Mouse (Mus musculus) embryonic facial prominence, embryonic 13.5 days (tissue): ENCODE measurements around the gene Gfm1. TPM values are rescaled to one million over a fixed set of nuclear protein-coding genes. Genes with fewer than 3 reads are reported as not detected.

Experiments used
- ATAC-seq: fragments of 200-750 bp; cut with Nextera tagmentation; 2 replicates; pipeline ENCODE4 v1.8.0; 2017; ENCODE audit warnings: low read depth; ENCODE audit not compliant: insufficient number of reproducible peaks, insufficient read depth, low FRiP score, low TSS enrichment
- H3K27ac ChIP-seq: fragments of 300-500 bp; sonication (generic); 2 replicates; pipeline ENCODE4 v1.5.1; 2015; ENCODE audit warnings: moderate library complexity, mild to moderate bottlenecking, inconsistent platforms
- H3K27me3 ChIP-seq: fragments of 300-500 bp; sonication (generic); 2 replicates; pipeline ENCODE4 v1.6.1; 2015; ENCODE audit warnings: mild to moderate bottlenecking, inconsistent platforms
- H3K36me3 ChIP-seq: fragments of 300-500 bp; sonication (generic); 2 replicates; pipeline ENCODE4 v1.6.1; 2015; ENCODE audit warnings: mild to moderate bottlenecking, inconsistent platforms
- H3K4me1 ChIP-seq: fragments of 300-500 bp; sonication (generic); 2 replicates; pipeline ENCODE4 v1.6.1; 2015; ENCODE audit warnings: inconsistent platforms
- H3K4me2 ChIP-seq: fragments of 300-500 bp; sonication (generic); 2 replicates; pipeline ENCODE4 v1.6.1; 2015; ENCODE audit warnings: moderate library complexity, mild to moderate bottlenecking, inconsistent platforms
- H3K4me3 ChIP-seq: fragments of 300-500 bp; sonication (generic); 2 replicates; pipeline ENCODE4 v1.5.1; 2015; ENCODE audit warnings: mild to moderate bottlenecking, inconsistent platforms
- H3K9ac ChIP-seq: fragments of 300-500 bp; sonication (generic); 2 replicates; pipeline ENCODE4 v1.6.1; 2015; ENCODE audit warnings: mild to moderate bottlenecking, inconsistent platforms
- H3K9me3 ChIP-seq: fragments of 300-500 bp; sonication (generic); 2 replicates; pipeline ENCODE4 v1.6.1; 2016; ENCODE audit warnings: inconsistent platforms
- WGBS: fragments of 180-500 bp; shearing (Covaris S2); methylation state at CpG from one replicate; pipeline ENCODE4 v1.1.7; 2015; ENCODE audit warnings: mixed read lengths; 5-methylcytosine and 5-hydroxymethylcytosine counted together
- polyA plus RNA-seq: library from polyadenylated mRNA; unstranded; fragments of >200 nt; fragmentation: Nextera tagmentation; extraction: Ambion mirVana; gene quantifications from 2 replicates; pipeline ENCODE4 v1.2.1, GENCODE M21; 2015

Gene Gfm1
- polyA plus RNA-seq, 1 experiment from 2014 or later, result 37.7 TPM

DNA sequence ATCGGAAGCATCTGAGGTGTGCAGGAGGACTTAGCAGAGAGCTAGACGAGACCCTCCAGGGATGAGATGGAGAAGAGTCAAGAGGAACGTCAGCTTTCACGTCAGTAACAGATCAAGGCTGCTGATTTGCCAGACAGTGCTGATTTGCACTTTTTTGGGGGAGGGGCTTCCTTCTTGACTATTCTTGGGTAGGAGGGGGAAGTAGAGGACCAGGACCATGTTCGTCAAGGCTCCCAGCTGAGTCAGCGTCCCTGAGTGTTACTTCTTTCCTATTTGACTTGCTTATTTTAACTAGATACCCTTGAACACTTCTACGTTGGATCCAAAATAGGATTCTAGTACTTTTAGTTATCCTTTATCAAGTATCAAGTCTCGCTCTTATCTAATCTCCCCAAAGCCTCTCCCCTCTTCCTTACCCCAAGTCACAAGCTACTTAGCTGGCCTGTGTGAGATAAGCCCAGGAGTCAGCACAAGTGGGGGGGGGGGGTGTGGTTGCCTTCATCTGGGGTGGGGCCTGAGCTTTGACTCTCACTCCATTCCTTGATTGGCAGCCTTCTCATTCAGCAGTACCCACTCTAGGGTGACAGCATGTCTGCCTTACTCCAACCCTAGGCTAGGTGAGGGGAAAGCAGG, 69.0 kb downstream of the Gfm1 start:
- Histone ChIP-seq H3K36me3 (no peaks in the 10 kb centered on the region), H3K4me1 (0 out of 2 replicates have a peak, but pooled peaks cover 1% of the 10 kb centered on the region), H3K4me2 (no peak overlapping the region), H3K9me3 (no peaks in the 10 kb centered on the region), H3K4me3 (no peak overlapping the region), H3K27ac (no peak overlapping the region), H3K9ac (no peak overlapping the region), H3K27me3 (no peaks in the 10 kb centered on the region)
- ATAC-seq, result no peak
- 91% methylated on average over 8 of the region's 8 CpGs for WGBS

DNA sequence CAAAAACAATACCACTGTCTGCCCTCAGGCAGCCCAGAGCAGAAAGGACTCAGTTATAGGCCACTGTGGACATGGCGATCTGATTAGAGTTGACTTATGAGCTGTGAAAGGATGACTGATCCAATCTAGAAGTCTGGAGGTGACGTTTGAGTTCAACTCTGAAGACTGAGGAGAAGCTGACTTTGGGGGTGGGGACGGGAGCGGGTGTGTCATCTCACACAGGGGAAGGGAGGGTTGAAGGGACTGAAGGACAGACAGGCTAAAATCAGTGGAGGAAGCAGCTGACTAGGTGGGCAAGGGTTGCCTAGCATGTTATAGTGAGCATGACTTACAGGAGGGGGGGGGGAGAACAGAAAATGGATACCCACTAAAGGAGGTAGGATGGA, 69.5 kb downstream of the Gfm1 start:
- no peaks in the 10 kb centered on the region for H3K9me3 ChIP-seq
- H3K9ac ChIP-seq, result no peak overlapping the region
- H3K4me2 ChIP-seq, result no peak overlapping the region
- no peak overlapping the region for H3K4me3 ChIP-seq
- no peaks in the 10 kb centered on the region for H3K36me3 ChIP-seq
- WGBS, result 88% methylated on average over 4 of the region's 4 CpGs
- ATAC-seq, result no peak
- no peak overlapping the region for H3K27ac ChIP-seq
- H3K27me3 ChIP-seq, result no peaks in the 10 kb centered on the region
- H3K4me1 ChIP-seq, result 0 out of 2 replicates have a peak, but pooled peaks cover 6% of the 10 kb centered on the region

DNA sequence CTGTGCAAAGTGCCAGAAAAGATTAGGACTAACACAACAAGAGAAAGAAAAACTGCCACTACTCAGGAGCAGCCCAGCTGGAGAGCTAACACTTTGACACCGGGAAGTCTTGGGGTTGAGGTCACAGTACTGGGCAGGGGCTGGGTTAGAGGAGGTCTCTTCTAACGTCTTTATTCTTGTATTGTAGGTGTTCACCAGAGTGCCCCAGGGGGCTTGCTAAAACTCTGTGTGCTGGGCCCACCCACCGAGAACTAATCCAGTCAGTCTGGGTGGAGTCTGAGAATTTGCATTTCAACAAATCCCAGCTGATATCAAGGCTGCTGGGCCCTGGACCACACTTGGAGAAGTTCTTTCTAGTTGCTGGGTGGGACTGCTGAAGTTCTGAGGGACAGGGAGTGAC, 74.0 kb downstream of the Gfm1 start:
- Histone ChIP-seq H3K27ac (no peak overlapping the region), H3K27me3 (no peaks in the 10 kb centered on the region), H3K4me1 (peaks cover 12% of the 10 kb centered on the region), H3K9me3 (no peaks in the 10 kb centered on the region), H3K4me3 (no peak overlapping the region), H3K9ac (no peak overlapping the region), H3K36me3 (no peaks in the 10 kb centered on the region), H3K4me2 (no peak overlapping the region)
- 4% methylated on average over 3 of the region's 3 CpGs for WGBS
- ATAC-seq, result no peak

DNA sequence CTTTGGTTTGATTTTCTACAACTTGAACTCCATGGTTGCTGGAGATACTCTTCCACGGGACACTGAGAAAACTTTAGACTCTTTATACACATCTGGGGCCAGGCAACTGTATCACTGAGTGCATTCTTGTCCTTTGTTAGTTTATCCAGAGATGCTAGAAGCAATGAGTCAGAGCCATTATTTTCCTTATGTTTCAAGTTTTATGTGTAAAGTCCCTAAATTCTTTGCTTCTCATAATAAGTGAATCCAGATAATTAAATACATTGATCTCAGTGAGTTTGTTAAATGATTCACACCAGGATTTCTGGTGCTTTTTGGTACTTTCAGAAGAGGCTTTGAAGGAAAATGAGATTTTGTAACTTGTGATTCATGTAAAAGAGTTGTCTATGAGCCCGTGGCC, 75.4 kb downstream of the Gfm1 start:
- H3K27me3 ChIP-seq, result no peaks in the 10 kb centered on the region
- no peak overlapping the region for H3K27ac ChIP-seq
- peaks cover 12% of the 10 kb centered on the region for H3K4me1 ChIP-seq
- no peak overlapping the region for H3K4me3 ChIP-seq
- H3K36me3 ChIP-seq, result no peaks in the 10 kb centered on the region
- H3K9ac ChIP-seq, result no peak overlapping the region
- WGBS, result 54% methylated on average over 2 of the region's 2 CpGs
- H3K4me2 ChIP-seq, result no peak overlapping the region
- H3K9me3 ChIP-seq, result no peaks in the 10 kb centered on the region
- ATAC-seq, result no peak

DNA sequence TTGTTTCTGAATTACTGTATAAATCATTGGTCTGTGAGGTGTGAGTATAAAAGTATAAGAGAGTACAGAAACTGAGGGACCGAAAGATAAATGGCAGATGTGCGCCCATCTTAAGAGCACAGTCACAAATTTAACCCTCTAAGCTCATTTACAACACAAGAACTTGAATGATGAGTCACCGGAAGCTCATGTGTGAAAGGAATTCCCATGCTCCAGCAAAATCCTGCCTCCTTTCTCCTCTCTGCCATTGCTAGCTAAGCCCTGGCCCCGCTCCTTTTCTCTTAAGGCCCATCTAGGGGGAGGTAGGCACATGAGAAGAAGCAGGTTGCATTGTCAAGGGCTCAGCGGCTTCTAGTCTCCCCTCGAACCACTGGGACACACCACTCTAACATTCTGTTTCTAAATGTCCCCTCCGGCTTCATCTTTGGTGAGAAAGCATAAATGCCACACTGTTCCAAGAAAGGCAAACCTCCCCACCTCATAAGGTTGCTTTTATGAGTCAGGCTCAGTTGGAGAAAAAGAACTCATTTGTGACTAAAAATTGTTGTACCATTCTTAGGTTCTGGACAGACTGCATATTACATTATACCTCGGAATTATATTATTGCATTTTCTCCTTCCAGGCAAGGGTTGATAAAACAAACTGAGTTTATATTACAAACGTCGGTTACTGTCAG, 78.5 kb downstream of the Gfm1 start:
- Histone ChIP-seq H3K36me3 (no peaks in the 10 kb centered on the region), H3K4me1 (peaks cover 12% of the 10 kb centered on the region), H3K9me3 (no peaks in the 10 kb centered on the region), H3K27me3 (peaks cover 12% of the 10 kb centered on the region), H3K9ac (no peak overlapping the region), H3K4me2 (no peak overlapping the region), H3K27ac (no peak overlapping the region), H3K4me3 (no peak overlapping the region)
- ATAC-seq, result no peak
- 69% methylated on average over 10 of the region's 10 CpGs for WGBS

DNA sequence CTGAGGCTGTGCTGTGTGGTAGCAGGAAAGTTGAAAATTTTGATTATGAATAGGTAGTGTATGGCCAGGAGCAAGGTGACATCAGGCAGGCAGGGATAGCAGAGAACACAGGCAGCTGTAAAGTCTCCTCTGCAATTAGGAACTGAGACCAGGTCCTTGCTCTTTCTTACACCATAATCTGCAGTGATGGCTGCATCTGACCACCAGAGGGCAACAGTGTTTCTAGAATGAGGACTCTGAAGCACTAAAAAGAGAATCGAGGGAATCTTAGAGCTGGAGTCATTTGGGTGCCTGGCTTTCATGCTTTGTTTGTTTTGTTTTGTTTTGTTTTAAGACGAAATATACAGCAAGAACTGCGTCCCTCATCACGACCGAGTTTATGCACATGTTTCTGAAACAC, 82.9 kb downstream of the Gfm1 start:
- Histone ChIP-seq H3K9ac (no peak overlapping the region), H3K9me3 (no peaks in the 10 kb centered on the region), H3K4me3 (no peak overlapping the region), H3K36me3 (no peaks in the 10 kb centered on the region), H3K27ac (no peak overlapping the region), H3K27me3 (peaks cover 55% of the 10 kb centered on the region), H3K4me2 (no peak overlapping the region), H3K4me1 (peaks cover 9% of the 10 kb centered on the region)
- ATAC-seq, result no peak
- WGBS, result 4% methylated on average over 5 of the region's 5 CpGs

DNA sequence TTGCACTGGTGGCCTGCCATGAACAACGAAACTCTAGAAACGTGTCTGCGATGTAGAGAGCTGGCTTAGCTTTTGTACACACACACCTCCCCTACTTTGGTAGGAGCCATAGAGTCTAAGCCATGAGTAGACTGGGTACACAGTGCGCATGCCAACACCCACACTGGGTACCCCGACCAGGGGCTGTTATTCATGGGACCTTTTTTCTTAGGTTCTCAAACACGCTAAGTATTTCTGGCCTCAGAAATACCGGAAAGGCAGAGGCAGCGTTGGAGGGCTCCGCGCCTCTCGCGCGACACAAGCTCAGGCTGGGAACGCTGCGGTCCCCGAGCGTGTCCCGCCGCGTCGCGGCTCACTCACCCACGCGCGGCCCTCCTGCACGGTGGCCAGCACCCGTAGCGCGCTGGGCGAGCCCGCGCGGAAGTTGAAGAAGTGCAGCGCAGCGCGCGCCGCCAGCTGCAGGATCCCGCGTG, 84.9 kb downstream of the Gfm1 start:
- peak overlapping the region; percentile 100 for H3K4me2 ChIP-seq
- peak overlapping the region; percentile 61 for H3K4me3 ChIP-seq
- H3K4me1 ChIP-seq, result peaks cover 5% of the 10 kb centered on the region
- no peaks in the 10 kb centered on the region for H3K9me3 ChIP-seq
- peak overlapping the region; percentile 76 for H3K9ac ChIP-seq
- H3K27me3 ChIP-seq, result peaks cover 70% of the 10 kb centered on the region
- H3K27ac ChIP-seq, result no peak overlapping the region
- no peak for ATAC-seq
- WGBS, result 5% methylated on average over 40 of the region's 40 CpGs
- H3K36me3 ChIP-seq, result no peaks in the 10 kb centered on the region

DNA sequence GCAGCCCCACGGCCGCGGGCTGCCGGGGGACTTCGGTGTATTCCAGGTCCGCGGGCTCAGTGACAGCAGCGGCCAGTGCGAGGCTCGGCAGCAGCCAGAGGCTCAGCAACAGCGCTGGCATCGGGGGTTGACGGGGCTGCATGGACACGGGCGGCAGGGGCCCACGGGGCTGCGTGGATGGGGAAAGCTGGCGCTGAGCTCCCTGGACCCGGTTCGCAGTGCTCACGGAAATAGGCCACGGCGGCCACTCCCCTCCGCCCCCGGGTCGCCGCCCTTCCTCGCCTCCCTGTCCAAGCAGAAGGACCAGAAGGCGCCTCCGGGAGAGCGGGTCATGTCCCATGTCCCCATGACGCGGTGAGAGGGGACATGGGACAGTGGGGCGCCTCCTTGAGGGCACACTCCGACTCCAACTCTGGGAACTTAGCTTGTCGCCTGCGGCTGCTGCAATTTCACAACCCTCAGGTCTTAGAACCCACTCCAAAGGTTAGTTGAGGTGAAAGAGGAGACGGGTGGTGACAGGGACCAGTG, 85.4 kb downstream of the Gfm1 start, which contains the start of gene Rarres1:
Rarres1 (minus strand) TSS at position 250 of the 528 bp plus-strand sequence.
- WGBS, result 2% methylated on average over 38 of the region's 38 CpGs
- no peak within 1 kb of the TSS for H3K27ac ChIP-seq
- ATAC-seq, result no peak; the same call in 1 of the 2 replicates

DNA sequence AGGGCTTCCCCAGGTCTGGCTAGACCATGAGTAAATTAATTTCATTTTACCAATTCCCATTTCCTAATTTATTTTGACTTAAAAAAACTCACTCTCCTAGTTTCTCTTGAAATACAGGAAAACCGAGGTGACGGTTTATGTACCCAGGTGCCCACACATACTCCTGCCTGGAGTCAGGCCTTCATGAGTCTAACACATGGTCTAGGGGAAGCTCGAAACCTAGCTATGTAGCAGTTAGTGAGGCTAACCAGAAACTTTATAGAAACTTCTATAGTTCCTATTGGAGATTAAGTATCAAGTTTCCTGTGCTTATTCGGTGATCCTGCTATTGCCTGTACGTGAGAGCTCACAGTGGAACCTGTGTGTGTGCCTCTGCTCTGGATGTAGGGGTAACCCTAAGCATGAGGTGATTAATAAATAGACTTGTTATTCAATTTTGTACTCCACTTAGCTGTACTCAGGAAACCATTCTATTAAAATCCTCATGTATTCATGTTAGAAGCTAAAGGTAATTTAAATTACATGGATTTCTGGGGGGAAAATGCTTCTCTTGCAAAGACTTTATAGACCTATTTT, 90.8 kb downstream of the Gfm1 start:
- Histone ChIP-seq H3K27me3 (peaks cover 38% of the 10 kb centered on the region), H3K4me3 (no peak overlapping the region), H3K9me3 (no peaks in the 10 kb centered on the region), H3K4me2 (no peak overlapping the region), H3K27ac (no peak overlapping the region), H3K36me3 (no peaks in the 10 kb centered on the region), H3K9ac (no peak overlapping the region), H3K4me1 (peaks cover 6% of the 10 kb centered on the region)
- WGBS, result 64% methylated on average over 5 of the region's 5 CpGs
- ATAC-seq, result no peak

More for the DNA sequence above, 85.4 kb downstream of the Gfm1 start, which contains the start of gene Rarres1:
- peak within 1 kb of the TSS; percentile 100 for H3K4me2 ChIP-seq
- no peaks in the 10 kb centered on the region for H3K36me3 ChIP-seq
- peaks cover 70% of the 10 kb centered on the region for H3K27me3 ChIP-seq
- peaks cover 5% of the 10 kb centered on the region for H3K4me1 ChIP-seq
- peak within 1 kb of the TSS; percentile 76 for H3K9ac ChIP-seq
- peak within 1 kb of the TSS; percentile 61 for H3K4me3 ChIP-seq
- H3K9me3 ChIP-seq, result no peaks in the 10 kb centered on the region

DNA sequence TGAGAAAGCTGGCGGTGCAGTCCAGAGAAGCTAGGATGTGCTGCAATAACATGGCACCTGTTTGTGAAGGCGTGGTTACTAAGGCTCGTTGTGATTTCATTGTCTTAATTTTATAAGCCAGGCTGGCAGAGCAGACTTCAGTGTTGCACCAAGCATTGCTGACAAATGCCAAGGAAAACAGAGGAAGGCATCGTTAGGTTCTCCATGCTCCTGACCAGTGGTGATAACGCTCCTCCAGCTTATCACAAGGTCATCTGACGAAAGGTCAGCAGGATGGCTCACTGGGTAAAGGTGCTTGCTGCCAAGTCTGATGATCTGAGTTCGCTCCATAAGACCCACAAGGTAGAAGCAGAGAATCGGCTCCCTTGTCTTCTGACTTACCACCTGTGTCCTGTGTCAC, 92.8 kb downstream of the Gfm1 start:
- Histone ChIP-seq H3K4me1 (peaks cover 6% of the 10 kb centered on the region), H3K9me3 (no peaks in the 10 kb centered on the region), H3K27ac (no peak overlapping the region), H3K27me3 (peaks cover 18% of the 10 kb centered on the region), H3K4me3 (no peak overlapping the region), H3K36me3 (no peaks in the 10 kb centered on the region), H3K4me2 (no peak overlapping the region), H3K9ac (no peak overlapping the region)
- WGBS, result 86% methylated on average over 8 of the region's 8 CpGs
- ATAC-seq, result no peak

DNA sequence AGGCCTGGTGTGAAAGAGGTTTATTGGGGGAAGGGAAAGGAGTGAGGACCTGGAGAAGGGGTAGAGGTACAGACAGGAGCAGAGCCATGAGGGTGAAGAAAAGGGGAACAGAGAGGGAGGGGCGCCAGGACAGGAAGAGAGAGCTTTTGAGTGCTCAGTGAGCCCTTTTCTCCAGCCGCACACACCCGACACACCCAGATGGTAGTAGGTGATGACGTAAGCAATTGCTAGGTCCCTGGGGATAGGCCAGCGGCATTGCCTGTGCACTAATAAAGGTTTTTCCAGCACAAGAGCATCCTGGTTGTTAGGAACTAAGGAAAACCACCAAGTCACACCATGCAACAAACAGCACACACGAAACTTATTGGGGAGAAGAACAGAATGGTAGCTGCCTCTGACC, 94.9 kb downstream of the Gfm1 start:
- Histone ChIP-seq H3K4me1 (peaks cover 6% of the 10 kb centered on the region), H3K9ac (no peak overlapping the region), H3K27me3 (peaks cover 3% of the 10 kb centered on the region; the same call in 1 of the 2 replicates), H3K36me3 (no peaks in the 10 kb centered on the region), H3K4me3 (no peak overlapping the region), H3K9me3 (no peaks in the 10 kb centered on the region), H3K4me2 (no peak overlapping the region), H3K27ac (no peak overlapping the region)
- ATAC-seq, result no peak
- WGBS, result 78% methylated on average over 6 of the region's 6 CpGs
